Mouse (Mus musculus): ENCODE measurements at regions not wholly inside any gene's neighbourhood (a gene's known extent, or its start where the extent isn't known, plus 50 kb on each side); places are given as distances from the start of the nearest gene placed in this dataset.
A peak's percentile ranks its signal among the peaks of the same experiment; 100 is the strongest.

- DNase-seq, result no peak
These were observed 53.2 kb downstream of the Gpr6 start for GRCm38 (mm10) chr10:41018888-41019287.

GRCm38 (mm10) chr10:41016547-41016946, 55.5 kb downstream of the Gpr6 start:
- no peak for DNase-seq

GRCm38 (mm10) chr10:41015654-41016053, 56.4 kb downstream of the Gpr6 start:
- peak; percentile 68 for DNase-seq

GRCm38 (mm10) chr10:41010585-41010984, 61.5 kb downstream of the Gpr6 start:
- DNase-seq, result no peak

- no peak for DNase-seq
These were observed 64.2 kb downstream of the Gpr6 start for GRCm38 (mm10) chr10:41007866-41008265.

- DNase-seq, result no peak
These were observed 65.5 kb downstream of the Gpr6 start for GRCm38 (mm10) chr10:41006634-41007033.

GRCm38 (mm10) chr10:41005776-41006175, 66.3 kb downstream of the Gpr6 start:
- DNase-seq, result no peak

GRCm38 (mm10) chr10:41004753-41005152, 67.3 kb downstream of the Gpr6 start:
- no peak for DNase-seq

- DNase-seq, result peak; percentile 69
These were observed 67.9 kb downstream of the Gpr6 start for GRCm38 (mm10) chr10:41004044-41004689.

GRCm38 (mm10) chr10:41003197-41003596, 68.9 kb downstream of the Gpr6 start:
- no peak for DNase-seq

- no peak for DNase-seq
These were observed 71.1 kb downstream of the Gpr6 start for GRCm38 (mm10) chr10:41000965-41001364.

- no peak for DNase-seq
These were observed 72.6 kb downstream of the Gpr6 start for GRCm38 (mm10) chr10:40999486-40999885.

GRCm38 (mm10) chr10:40998799-40999198, 73.3 kb downstream of the Gpr6 start:
- no peak for DNase-seq

- peak; percentile 37 for DNase-seq
These were observed 73.8 kb downstream of the Gpr6 start for GRCm38 (mm10) chr10:40998330-40998729.

GRCm38 (mm10) chr10:40997606-40998005, 74.5 kb downstream of the Gpr6 start:
- no peak for DNase-seq

Measured in right cerebral cortex, adult 18-20 months (tissue).